Mouse (Mus musculus) lung, adult 2 months (tissue): ENCODE measurements around the gene Epha5. TPM values are rescaled to one million over a fixed set of nuclear protein-coding genes. Genes with fewer than 3 reads are reported as not detected.

Experiments
- DNase-seq: peaks from one replicate; pipeline ENCODE4 v3.0.0; 2022
- H3K4me1 ChIP-seq: fragments of 200-500 bp; 2 replicates; pipeline ENCODE4 v1.6.1; 2011; ENCODE audit warnings: low read length; ENCODE audit not compliant: control insufficient read depth, insufficient read depth
- H3K4me3 ChIP-seq: fragments of 200-500 bp; replicated peaks from 2 replicates; pipeline ENCODE3; 2011; ENCODE audit warnings: low read depth, mild to moderate bottlenecking, control low read depth, low read length; ENCODE audit errors: extremely low read depth
- CTCF ChIP-seq: fragments of 200-500 bp; IDR thresholded peaks from 2 replicates; pipeline ENCODE4 v1.5.1; 2011; ENCODE audit warnings: mild to moderate bottlenecking, low read length, control low read depth; ENCODE audit not compliant: insufficient read depth
- POLR2A ChIP-seq: fragments of 200-500 bp; IDR thresholded peaks from 2 replicates; pipeline ENCODE4 v1.6.1; 2011; ENCODE audit warnings: low read depth, mild to moderate bottlenecking, control low read depth, low read length, borderline replicate concordance; ENCODE audit errors: extremely low read depth
- WGBS: fragments of 180-500 bp; shearing (Covaris S2); methylation state at CpG from one replicate; pipeline ENCODE4 v1.1.7; 2018; 5-methylcytosine and 5-hydroxymethylcytosine counted together
- polyA plus RNA-seq: library from polyadenylated mRNA; depleted of rRNA; stranded (reverse); fragments of >200 nt; gene quantifications from 2 replicates; pipeline ENCODE4 v1.2.3, GENCODE M21; 2012

Gene Epha5
- polyA plus RNA-seq, 1 experiment, result 0.15 TPM

- TF ChIP-seq CTCF (no peak), POLR2A (no peak)
- 70% methylated on average over 4 of the region's 4 CpGs for WGBS
- H3K4me1 ChIP-seq, result no peaks in the 10 kb centered on the region
- H3K4me3 ChIP-seq, result no peak overlapping the region
- no peak for DNase-seq
Measured at GRCm38 (mm10) chr5:84317839-84318238, 99.3 kb downstream of the Epha5 start.

- DNase-seq, result no peak
- no peak for TF ChIP-seq POLR2A
- TF ChIP-seq CTCF, result no peak
- Histone ChIP-seq H3K4me3 (no peak overlapping the region), H3K4me1 (no peaks in the 10 kb centered on the region)
- WGBS, result 69% methylated on average over 4 of the region's 4 CpGs
Measured at GRCm38 (mm10) chr5:84313619-84314018, 103.6 kb downstream of the Epha5 start.

- no peak for TF ChIP-seq POLR2A
- no peak for TF ChIP-seq CTCF
- WGBS, result 43% methylated on average over 8 of the region's 8 CpGs
- Histone ChIP-seq H3K4me1 (no peaks in the 10 kb centered on the region), H3K4me3 (no peak overlapping the region)
- DNase-seq, result no peak
Measured at GRCm38 (mm10) chr5:84298878-84299736, 118.1 kb downstream of the Epha5 start.

- Histone ChIP-seq H3K4me3 (no peak overlapping the region), H3K4me1 (no peaks in the 10 kb centered on the region)
- WGBS, result 50% methylated on average over 3 of the region's 3 CpGs
- DNase-seq, result no peak
- TF ChIP-seq CTCF (no peak), POLR2A (no peak)
Measured at GRCm38 (mm10) chr5:84289429-84289977, 127.7 kb downstream of the Epha5 start.

- TF ChIP-seq CTCF (no peak), POLR2A (no peak)
- WGBS, result 84% methylated on average over 22 of the region's 22 CpGs
- no peak overlapping the region for H3K4me3 ChIP-seq
- no peaks in the 10 kb centered on the region for H3K4me1 ChIP-seq
- DNase-seq, result no peak
Measured at GRCm38 (mm10) chr5:84281290-84282017, 135.7 kb downstream of the Epha5 start.

- TF ChIP-seq POLR2A (no peak), CTCF (no peak)
- DNase-seq, result no peak
- Histone ChIP-seq H3K4me3 (no peak overlapping the region), H3K4me1 (no peaks in the 10 kb centered on the region)
- WGBS, result 89% methylated on average over 1 of the region's 1 CpGs
Measured at GRCm38 (mm10) chr5:84276996-84277395, 140.2 kb downstream of the Epha5 start.

GRCm38 (mm10) chr5:84265407-84265806 is 151.8 kb downstream of the Epha5 start:
- Histone ChIP-seq H3K4me3 (no peak overlapping the region), H3K4me1 (no peaks in the 10 kb centered on the region)
- TF ChIP-seq POLR2A, result no peak
- TF ChIP-seq CTCF, result no peak
- no peak for DNase-seq
- 61% methylated on average over 4 of the region's 4 CpGs for WGBS

- TF ChIP-seq POLR2A (no peak), CTCF (no peak)
- DNase-seq, result no peak
- 59% methylated on average over 6 of the region's 6 CpGs for WGBS
- Histone ChIP-seq H3K4me1 (no peaks in the 10 kb centered on the region), H3K4me3 (no peak overlapping the region)
Measured at GRCm38 (mm10) chr5:84263999-84264398, 153.2 kb downstream of the Epha5 start.

GRCm38 (mm10) chr5:84229971-84230370 is 187.2 kb downstream of the Epha5 start:
- no peak overlapping the region for H3K4me3 ChIP-seq
- DNase-seq, result no peak
- TF ChIP-seq CTCF (no peak), POLR2A (no peak)
- H3K4me1 ChIP-seq, result no peaks in the 10 kb centered on the region
